Mouse (Mus musculus): ENCODE data around the gene Asb3. TPM values are rescaled to one million over a fixed set of nuclear protein-coding genes. Genes with fewer than 3 reads are reported as not detected.
A peak's percentile ranks its signal among the peaks of the same experiment; 100 is the strongest.
"Not testable (repeated sequence)": the region's sequence is repeated elsewhere in the genome, so short reads cannot be mapped to it uniquely, and the experiment has no call there.

Asb3 gene
- polyA plus RNA-seq, 2 experiments: 4.0 to 11.7 TPM

DNA sequence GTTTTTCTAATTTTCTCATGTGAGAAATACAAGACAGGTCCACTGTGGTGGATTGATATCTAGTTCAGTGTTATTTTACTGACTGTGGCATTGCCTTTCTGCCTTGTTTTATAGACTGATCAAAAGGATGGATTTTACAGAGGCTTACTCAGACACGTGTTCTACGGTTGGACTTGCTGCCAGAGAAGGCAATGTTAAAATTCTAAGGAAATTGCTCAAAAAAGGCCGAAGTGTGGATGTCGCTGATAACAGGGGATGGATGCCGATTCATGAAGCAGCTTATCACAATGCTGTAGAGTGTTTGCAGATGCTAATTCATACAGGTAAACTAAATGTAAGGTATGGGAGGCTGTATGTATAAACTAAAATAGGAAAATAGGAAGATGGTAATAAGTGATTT, 113.0 kb downstream of the Asb3 start:
- TF ChIP-seq CTCF (IDR thresholded peaks at IDR 0.05; ENCODE audit: low read depth): no peak
- TF ChIP-seq EP300 (IDR thresholded peaks at IDR 0.05; ENCODE audit: low read depth): peak; percentile 86
- no peaks in the 10 kb centered on the region for H3K27me3 ChIP-seq (ENCODE audit: control insufficient read depth, insufficient read depth, low read length)
- H3K4me3 ChIP-seq (ENCODE audit: insufficient read depth in 1 of 2, low read depth in 2 of 2, low read length in 2 of 2): no peak overlapping the region
- peak; percentile 55 to 74 (median 72) for DNase-seq (ENCODE audit: low read depth in 3 of 3, low spot score in 3 of 3)
- 21% methylated on average over 5 of the region's 5 CpGs for WGBS (ENCODE audit: insufficient replicate concordance)
- peak overlapping the region; percentile 6; the same call in 1 of the 2 replicates for H3K9ac ChIP-seq (replicated peaks)
- peaks cover 2% of the 10 kb centered on the region; the same call in 1 of the 2 replicates for H3K36me3 ChIP-seq (replicated peaks; ENCODE audit: control insufficient read depth, insufficient read depth, low read depth)
- H3K9me3 ChIP-seq (ENCODE audit: control insufficient read depth, low read length): no peaks in the 10 kb centered on the region
- H3K27ac ChIP-seq: peak overlapping the region; percentile 89
- H3K4me1 ChIP-seq (replicated peaks; ENCODE audit: control insufficient read depth in 2 of 2, insufficient read depth in 2 of 2, low read length in 1 of 2): peaks cover 45% of the 10 kb centered on the region in 2 experiments
- peak; percentile 61; the same call in 1 of the 2 replicates for ATAC-seq (ENCODE audit: insufficient read depth)
- peak overlapping the region; percentile 36 for H3K4me2 ChIP-seq (ENCODE audit: low read depth)

DNA sequence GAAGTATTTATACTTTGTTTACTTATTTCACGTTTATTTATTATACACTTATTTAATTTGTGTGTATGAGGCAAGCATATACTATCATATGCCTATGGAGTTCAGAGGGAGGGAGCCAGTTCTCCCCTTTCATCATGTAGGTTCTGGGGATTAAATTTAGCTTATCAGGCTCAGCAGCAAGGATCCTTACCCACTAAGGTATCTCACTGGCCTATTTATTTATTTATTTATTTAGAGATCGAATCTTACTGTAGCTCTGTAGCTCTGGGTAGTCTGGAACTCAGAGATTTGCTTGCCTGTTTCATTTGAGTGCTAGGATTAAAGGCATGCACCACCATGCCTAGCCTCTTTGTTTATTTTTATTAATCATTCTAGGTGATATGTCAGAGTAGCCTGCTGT, 113.5 kb downstream of the Asb3 start:
- TF ChIP-seq EP300 (IDR thresholded peaks at IDR 0.05; ENCODE audit: low read depth) (no peak), CTCF (IDR thresholded peaks at IDR 0.05; ENCODE audit: low read depth) (no peak)
- no peaks in the 10 kb centered on the region for H3K27me3 ChIP-seq (ENCODE audit: control insufficient read depth, insufficient read depth, low read length)
- peak overlapping the region; percentile 81 for H3K27ac ChIP-seq
- no peak overlapping the region for H3K4me3 ChIP-seq (ENCODE audit: insufficient read depth in 1 of 2, low read depth in 2 of 2, low read length in 2 of 2)
- peak in 2 of 3 experiments; percentile 47 to 51 for DNase-seq (ENCODE audit: low read depth in 3 of 3, low spot score in 3 of 3)
- H3K4me1 ChIP-seq (replicated peaks; ENCODE audit: control insufficient read depth in 2 of 2, insufficient read depth in 2 of 2, low read length in 1 of 2): peaks cover 45% of the 10 kb centered on the region in 2 experiments
- peaks cover 2% of the 10 kb centered on the region; the same call in 1 of the 2 replicates for H3K36me3 ChIP-seq (replicated peaks; ENCODE audit: control insufficient read depth, insufficient read depth, low read depth)
- H3K4me2 ChIP-seq (ENCODE audit: low read depth): peak overlapping the region; percentile 51
- ATAC-seq (ENCODE audit: insufficient read depth): peak; percentile 45
- peak overlapping the region; percentile 45 for H3K9ac ChIP-seq (replicated peaks)
- WGBS (ENCODE audit: insufficient replicate concordance): 29% methylated on average over 2 of the region's 2 CpGs
- H3K9me3 ChIP-seq (ENCODE audit: control insufficient read depth, low read length): no peaks in the 10 kb centered on the region

DNA sequence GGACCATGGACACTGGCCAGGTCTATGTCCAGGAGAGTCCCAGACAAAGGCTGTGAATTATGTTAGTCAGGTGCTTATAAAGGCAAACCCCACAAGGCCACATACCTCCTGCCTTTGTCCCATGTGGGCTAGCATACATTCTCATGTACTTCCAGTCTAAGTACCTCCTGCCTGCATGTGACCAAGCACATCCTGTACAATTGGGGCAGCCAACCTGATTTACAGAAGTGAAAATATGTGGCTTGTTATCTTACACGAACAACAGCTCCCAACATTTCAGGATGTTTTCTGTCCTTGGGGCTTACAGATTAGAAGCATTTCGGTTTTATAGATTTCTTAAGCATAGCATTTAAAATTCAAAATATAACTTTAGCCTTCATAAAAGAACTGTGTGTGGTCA, 114.8 kb downstream of the Asb3 start:
- Histone ChIP-seq H3K9ac (replicated peaks) (peak overlapping the region; percentile 16; the same call in 1 of the 2 replicates), H3K4me2 (ENCODE audit: low read depth) (peak overlapping the region; percentile 8)
- 12% methylated on average over 2 of the region's 2 CpGs for WGBS (ENCODE audit: insufficient replicate concordance)

DNA sequence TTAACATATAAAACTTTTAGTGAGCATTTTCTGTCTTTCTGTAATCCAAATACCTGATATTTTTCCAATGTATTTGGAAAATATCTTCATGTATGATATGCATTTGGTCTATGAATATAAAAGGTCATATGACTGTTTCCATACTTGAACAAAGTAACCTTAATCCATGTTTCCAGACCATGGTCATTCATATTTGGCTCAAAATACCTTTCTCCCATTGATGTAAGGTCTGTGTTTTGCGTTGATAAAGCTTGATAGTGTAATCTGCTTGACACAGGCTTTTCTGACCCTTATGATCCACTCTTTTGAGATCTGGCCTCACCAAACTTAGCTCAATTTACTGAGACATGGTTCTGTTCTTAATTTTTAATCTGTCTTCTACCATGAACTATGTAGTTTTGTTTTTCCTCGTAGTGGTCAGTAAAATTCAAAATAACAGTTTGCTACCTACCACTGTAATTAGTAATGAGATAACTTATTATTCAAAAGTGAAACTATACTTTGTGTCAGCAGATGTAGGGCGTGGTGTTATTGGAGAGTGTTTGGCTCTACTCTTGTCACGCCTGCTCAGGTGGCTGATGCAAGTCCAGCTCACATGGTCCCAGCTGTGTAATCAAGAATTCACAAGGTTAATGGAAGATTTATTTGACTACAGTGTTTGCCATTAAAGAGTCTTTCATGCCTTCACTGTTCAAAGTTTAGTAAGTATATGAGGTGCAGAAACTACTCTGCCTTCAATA, 116.1 kb downstream of the Asb3 start:
- peak overlapping the region; percentile 93 for H3K27ac ChIP-seq
- TF ChIP-seq EP300 (IDR thresholded peaks at IDR 0.05; ENCODE audit: low read depth): peak; percentile 94
- TF ChIP-seq CTCF (IDR thresholded peaks at IDR 0.05; ENCODE audit: low read depth): no peak
- peak; percentile 87 for ATAC-seq (ENCODE audit: insufficient read depth)
- H3K4me1 ChIP-seq (replicated peaks; ENCODE audit: control insufficient read depth in 2 of 2, insufficient read depth in 2 of 2, low read length in 1 of 2): peaks cover 45% of the 10 kb centered on the region in 2 experiments
- WGBS (ENCODE audit: insufficient replicate concordance): 25% methylated on average over 4 of the region's 4 CpGs
- no peaks in the 10 kb centered on the region for H3K27me3 ChIP-seq (ENCODE audit: control insufficient read depth, insufficient read depth, low read length)
- peak overlapping the region; percentile 65 for H3K4me2 ChIP-seq (ENCODE audit: low read depth)
- H3K9ac ChIP-seq (replicated peaks): peak overlapping the region; percentile 59
- H3K4me3 ChIP-seq (ENCODE audit: insufficient read depth in 1 of 2, low read depth in 2 of 2, low read length in 2 of 2): no peak overlapping the region; a peak in 1 of 4 replicates
- peak; percentile 70 to 80 (median 80) for DNase-seq (ENCODE audit: low read depth in 3 of 3, low spot score in 3 of 3)
- H3K36me3 ChIP-seq (replicated peaks; ENCODE audit: control insufficient read depth, insufficient read depth, low read depth): peaks cover 2% of the 10 kb centered on the region; the same call in 1 of the 2 replicates
- no peaks in the 10 kb centered on the region for H3K9me3 ChIP-seq (ENCODE audit: control insufficient read depth, low read length)

More for the DNA sequence above, 114.8 kb downstream of the Asb3 start:
- H3K9me3 ChIP-seq (ENCODE audit: control insufficient read depth, low read length): no peaks in the 10 kb centered on the region
- no peak overlapping the region for H3K4me3 ChIP-seq (ENCODE audit: insufficient read depth in 1 of 2, low read depth in 2 of 2, low read length in 2 of 2)
- peaks cover 45% of the 10 kb centered on the region in 2 experiments for H3K4me1 ChIP-seq (replicated peaks; ENCODE audit: control insufficient read depth in 2 of 2, insufficient read depth in 2 of 2, low read length in 1 of 2)
- ATAC-seq (ENCODE audit: insufficient read depth): no peak
- H3K27ac ChIP-seq: peak overlapping the region; percentile 79
- H3K36me3 ChIP-seq (replicated peaks; ENCODE audit: control insufficient read depth, insufficient read depth, low read depth): peaks cover 2% of the 10 kb centered on the region; the same call in 1 of the 2 replicates
- no peaks in the 10 kb centered on the region for H3K27me3 ChIP-seq (ENCODE audit: control insufficient read depth, insufficient read depth, low read length)
- TF ChIP-seq EP300 (IDR thresholded peaks at IDR 0.05; ENCODE audit: low read depth) (peak; percentile 63; the same call in 1 of the 2 replicates), CTCF (IDR thresholded peaks at IDR 0.05; ENCODE audit: low read depth) (no peak)
- DNase-seq (ENCODE audit: low read depth in 3 of 3, low spot score in 3 of 3): peak in 2 of 3 experiments; percentile 65 to 68

DNA sequence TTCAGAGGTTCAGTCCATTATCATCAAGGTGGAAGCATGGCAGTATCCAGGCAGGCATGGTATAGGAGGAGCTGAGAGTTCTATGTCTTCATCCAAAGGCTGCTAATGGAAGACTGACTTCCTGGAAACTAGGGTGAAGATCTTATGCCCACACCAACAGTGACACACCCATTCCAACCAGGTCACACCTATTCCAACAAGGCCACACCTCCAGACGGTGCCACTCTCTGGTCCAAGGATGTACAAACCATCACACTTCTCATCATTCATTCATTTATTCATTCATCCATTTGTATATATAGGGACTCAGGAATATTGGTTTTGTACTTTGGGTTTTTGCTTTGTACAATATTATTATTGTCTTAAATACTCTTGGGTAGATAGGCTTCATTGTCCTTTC, 124.5 kb downstream of the Asb3 start:
- not testable (repeated sequence) for H3K9me3 ChIP-seq (ENCODE audit: control insufficient read depth, low read length); H3K4me1 ChIP-seq (replicated peaks; ENCODE audit: control insufficient read depth in 2 of 2, insufficient read depth in 2 of 2, low read length in 1 of 2); H3K27ac ChIP-seq; ATAC-seq (ENCODE audit: insufficient read depth); H3K27me3 ChIP-seq (ENCODE audit: control insufficient read depth, insufficient read depth, low read length); H3K36me3 ChIP-seq (replicated peaks; ENCODE audit: control insufficient read depth, insufficient read depth, low read depth); H3K4me3 ChIP-seq (ENCODE audit: insufficient read depth in 1 of 2, low read depth in 2 of 2, low read length in 2 of 2); H3K9ac ChIP-seq (replicated peaks)
- peak overlapping the region; percentile 37 for H3K4me2 ChIP-seq (ENCODE audit: low read depth)
- WGBS (ENCODE audit: insufficient replicate concordance): 68% methylated on average over 1 of the region's 1 CpGs
- DNase-seq (ENCODE audit: low read depth in 3 of 3, low spot score in 3 of 3): peak in 1 of 3 experiments; percentile 31

DNA sequence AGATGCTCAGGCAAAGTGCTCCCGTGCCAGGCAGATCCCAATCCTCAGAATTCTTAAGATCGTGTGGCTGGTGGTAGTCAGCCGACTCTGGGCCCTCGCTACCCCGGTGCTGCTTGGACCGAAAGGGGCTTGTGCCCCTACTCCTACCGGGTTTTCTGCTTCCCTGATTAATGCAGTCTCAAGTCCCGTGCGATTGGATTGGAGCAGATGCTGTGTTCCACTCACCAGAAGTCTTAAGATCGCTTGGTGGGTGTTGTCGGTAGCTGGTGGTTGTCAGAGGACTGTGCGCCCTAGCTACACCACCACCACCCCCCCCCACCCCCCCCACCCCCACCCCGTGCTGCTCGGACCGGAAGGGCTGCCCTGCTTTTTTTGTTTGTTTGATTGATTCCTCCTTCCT, 132.2 kb downstream of the Asb3 start:
- not testable (repeated sequence) for H3K36me3 ChIP-seq (replicated peaks; ENCODE audit: control insufficient read depth, insufficient read depth, low read depth); H3K27me3 ChIP-seq (ENCODE audit: control insufficient read depth, insufficient read depth, low read length); H3K9ac ChIP-seq (replicated peaks); DNase-seq (ENCODE audit: low read depth in 3 of 3, low spot score in 3 of 3); ATAC-seq (ENCODE audit: insufficient read depth); H3K9me3 ChIP-seq (ENCODE audit: control insufficient read depth, low read length); H3K4me3 ChIP-seq (ENCODE audit: insufficient read depth in 1 of 2, low read depth in 2 of 2, low read length in 2 of 2); H3K4me2 ChIP-seq (ENCODE audit: low read depth); H3K4me1 ChIP-seq (replicated peaks; ENCODE audit: control insufficient read depth in 2 of 2, insufficient read depth in 2 of 2, low read length in 1 of 2); H3K27ac ChIP-seq
- 78% methylated on average over 15 of the region's 15 CpGs for WGBS (ENCODE audit: insufficient replicate concordance)

Measured in liver, embryonic 14.5 days (tissue).